Mouse (Mus musculus) heart, adult 11 months (tissue): ENCODE results near the gene Olfr74.
"Not testable (repeated sequence)": the region's sequence is repeated elsewhere in the genome, so short reads cannot be mapped to it uniquely, and the experiment has no call there.

Experiments used
- DNase-seq: peaks from one replicate; pipeline ENCODE4 v3.0.0; 2022

Olfr74 gene

DNA sequence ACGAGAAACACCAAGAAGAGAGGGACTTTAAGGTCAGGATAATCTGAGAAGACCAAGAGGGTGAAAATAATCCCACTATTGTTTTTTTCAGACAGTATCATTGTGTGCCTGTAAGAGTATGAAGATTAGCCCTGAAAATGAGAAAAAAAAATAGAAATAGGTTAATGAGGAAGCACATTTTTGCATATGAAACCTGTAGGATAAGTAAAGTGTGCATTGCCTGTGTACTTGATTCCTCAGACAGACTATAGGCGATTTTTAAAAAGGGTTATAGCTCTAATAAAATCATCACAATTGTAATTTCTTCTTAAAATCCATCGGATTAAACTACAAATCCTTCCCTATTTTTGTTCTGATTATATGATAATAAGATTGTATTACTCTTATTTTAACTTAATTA is at the start of gene Olfr74:
Olfr74 (minus strand) TSS at position 101 of the 400 bp plus-strand sequence.
- no peak for DNase-seq

DNA sequence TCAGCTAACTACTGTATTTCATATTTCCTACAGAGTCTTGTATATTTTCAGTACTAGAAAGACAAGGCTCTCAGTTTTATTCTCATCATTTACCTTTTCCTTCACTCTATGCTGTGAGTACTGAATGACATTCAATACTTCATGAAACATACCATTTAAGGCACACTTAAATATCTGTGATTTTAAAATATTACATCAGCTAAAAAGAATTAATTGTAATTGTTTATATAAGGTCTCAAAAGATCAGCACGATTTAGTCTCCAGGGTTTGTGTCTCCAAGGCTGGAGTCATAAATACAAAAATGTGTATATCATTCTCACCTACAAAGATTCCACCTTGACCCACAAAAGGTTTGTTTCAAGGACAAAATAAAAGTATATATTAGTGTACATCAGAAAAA is 48.0 kb upstream of the Olfr74 start, which contains the start of gene Olfr1161:
Olfr1161 (plus strand) TSS at position 301 of the 400 bp plus-strand sequence.
- not testable (repeated sequence) for DNase-seq

DNA sequence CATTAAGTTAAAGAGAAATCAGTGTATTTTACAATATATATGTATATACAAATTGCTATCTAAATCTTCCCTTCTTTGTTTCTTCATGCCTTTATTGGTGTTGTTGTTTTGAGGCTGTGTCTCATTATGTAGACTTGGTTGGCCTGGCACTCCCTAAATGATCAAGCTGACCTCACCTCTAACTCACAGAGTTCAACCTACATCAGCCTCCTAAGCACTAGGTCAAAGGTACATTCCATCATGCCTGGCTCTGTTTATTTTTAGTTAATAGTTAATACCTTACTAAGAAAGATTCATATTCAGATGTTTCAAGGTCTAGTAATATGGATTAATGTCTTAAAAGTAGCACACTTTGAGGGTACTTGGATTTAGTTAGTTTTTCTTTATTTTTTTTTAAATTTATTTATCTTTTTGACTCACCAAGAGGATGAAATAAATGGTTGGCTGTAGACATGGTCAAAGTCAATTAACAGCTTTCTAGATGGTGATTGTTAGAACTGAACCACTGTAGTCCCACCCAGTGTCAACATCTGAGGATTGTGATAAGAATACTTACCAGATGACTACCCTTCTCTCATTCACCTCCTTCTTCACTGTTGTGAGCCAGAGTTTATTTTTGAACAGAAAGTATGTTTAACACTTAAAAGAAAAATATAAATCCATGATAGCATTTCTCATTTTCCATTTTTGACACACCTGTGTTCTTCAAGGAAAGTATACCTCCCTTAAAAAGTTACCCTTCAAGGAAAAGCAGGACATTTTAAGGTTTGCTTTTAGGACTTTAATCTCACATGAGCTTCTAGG is 33.3 kb upstream of the Olfr74 start, which contains the start of gene Olfr1160:
Olfr1160 (minus strand) TSS at position 754 of the 804 bp plus-strand sequence.
- DNase-seq: no peak

GRCm38 (mm10) chr2:87989813-87990212 is 15.3 kb upstream of the Olfr74 start, which contains the start of gene Olfr1158:
Gene Olfr1158 (plus strand): TSS chr2:87990113.
- DNase-seq: no peak

- DNase-seq: no peak
These were observed 6.3 kb downstream of the Olfr74 start, which contains the start of gene Olfr1157 for GRCm38 (mm10) chr2:87968199-87968598. Gene Olfr1157 (minus strand): TSS chr2:87968299.

GRCm38 (mm10) chr2:87953000-87953399 is 21.5 kb downstream of the Olfr74 start, which contains the start of gene Olfr1156:
Gene Olfr1156 (minus strand): TSS chr2:87953100.
- DNase-seq: no peak

DNA sequence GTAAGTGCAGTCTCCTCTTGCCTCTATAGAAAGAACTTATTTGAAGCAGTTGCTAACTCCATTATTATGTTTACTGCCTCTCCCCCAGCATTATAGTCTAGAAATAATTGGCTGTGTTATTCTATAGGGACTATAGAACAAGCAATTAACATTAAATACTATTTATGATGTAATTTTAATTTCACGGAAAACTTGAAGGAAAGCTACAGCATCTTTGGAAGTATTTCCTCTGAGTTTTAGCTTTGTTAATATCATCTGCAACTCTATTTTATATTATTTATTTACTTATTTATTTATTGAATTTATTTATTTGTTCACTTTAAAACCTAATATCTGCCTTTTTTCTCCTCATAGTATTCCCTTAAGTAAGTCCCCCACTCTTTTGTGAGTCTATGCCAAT is 29.4 kb downstream of the Olfr74 start, which contains the start of gene Olfr1155:
Olfr1155 (minus strand) TSS at position 101 of the 400 bp plus-strand sequence.
- no peak for DNase-seq
